Mouse (Mus musculus) testis, adult 2 months (tissue): ENCODE results near the gene Ldb2.

Experiments used
- CTCF ChIP-seq: fragments of 200-500 bp; IDR thresholded peaks from 2 replicates; pipeline ENCODE4 v1.5.1; 2012; ENCODE audit warnings: low read depth, mild to moderate bottlenecking, inconsistent platforms, low read length, moderate library complexity; ENCODE audit not compliant: control insufficient read depth, insufficient read depth, insufficient replicate concordance
- POLR2A ChIP-seq: fragments of 200-500 bp; IDR thresholded peaks from 2 replicates; pipeline ENCODE4 v1.6.1; 2012; ENCODE audit warnings: low read depth, mild to moderate bottlenecking, inconsistent platforms, low read length, moderate library complexity; ENCODE audit not compliant: control insufficient read depth

GRCm38 (mm10) chr5:44681054-44681638, 118.3 kb downstream of the Ldb2 start:
- TF ChIP-seq CTCF = no peak
- TF ChIP-seq POLR2A = no peak
